Mouse (Mus musculus) spleen, embryonic (tissue): ENCODE data around the gene Lars2.

Source experiments
- CTCF ChIA-PET: fragments of 350-600 bp; sonication (Branson Sonifier 250); formaldehyde crosslinking; loops from one replicate; lab custom pipeline; 2022; lab: Charles Lee

Lars2 gene

DNA sequence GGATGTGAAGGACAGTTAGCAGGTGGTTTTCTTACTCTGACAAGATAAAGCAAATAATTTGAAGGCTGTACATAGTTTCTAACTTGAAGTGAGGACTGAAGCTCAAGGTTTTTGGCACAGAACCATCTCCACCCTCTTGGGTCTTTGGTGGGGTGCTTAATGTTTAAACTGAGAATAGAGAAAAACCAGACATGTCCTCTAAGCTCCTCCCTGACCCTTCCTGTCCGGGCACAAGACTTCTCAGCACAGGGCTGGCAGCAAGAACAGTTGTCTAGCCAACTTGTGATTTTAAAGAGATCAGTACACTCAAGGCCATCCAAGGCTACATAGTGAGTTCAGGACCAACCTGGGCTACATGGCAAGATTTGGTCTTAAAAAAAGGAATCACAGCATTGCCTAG, 138.9 kb downstream of the Lars2 start:
- CTCF ChIA-PET, result interaction anchor here (0.7 to 1.0 kb wide), 2 partner anchors 25 to 30 kb away, joined by 3 read pairs; no protein-coding TSS in a partner anchor

DNA sequence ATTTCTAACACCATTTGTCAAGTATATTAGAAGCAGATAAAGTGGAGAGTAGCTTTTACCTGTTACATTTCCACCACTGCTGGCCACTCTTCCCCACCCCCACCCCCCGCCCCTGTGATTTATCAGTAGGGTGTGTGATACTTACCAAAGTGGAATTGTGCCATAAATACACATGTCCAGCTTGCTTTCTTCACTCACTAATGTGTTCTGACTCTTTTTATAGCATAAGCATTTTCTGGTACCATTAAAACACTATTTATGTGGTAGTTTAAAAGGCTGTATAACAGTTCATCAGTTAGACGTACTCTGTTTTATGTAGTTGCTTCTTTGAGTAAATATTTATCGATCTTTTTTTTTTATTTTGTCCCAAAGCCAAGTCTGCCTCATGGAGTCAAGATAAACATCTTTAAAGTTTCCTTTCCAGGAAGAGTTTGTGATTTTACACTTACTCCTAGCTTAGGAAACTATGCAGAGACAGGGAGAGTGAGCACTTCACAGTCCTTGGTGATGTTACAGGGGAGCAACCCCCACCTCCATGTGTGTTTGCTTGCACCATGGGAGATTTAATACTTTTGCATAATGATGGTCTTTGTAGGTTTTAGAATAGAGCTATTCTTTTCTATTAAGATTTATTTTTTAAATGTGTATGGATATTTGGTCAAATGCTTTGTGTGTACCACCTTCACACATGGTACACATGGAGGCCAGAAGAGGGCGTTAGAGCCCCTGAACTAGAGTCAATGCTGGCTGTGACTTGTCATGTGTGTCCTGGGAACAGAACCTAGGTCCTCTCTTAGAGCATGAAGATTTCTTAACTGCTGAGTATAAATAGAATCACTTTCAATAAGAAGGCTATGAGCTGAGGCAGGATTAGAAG, 139.8 kb downstream of the Lars2 start:
- CTCF ChIA-PET, result interaction anchor here (0.6 to 1.0 kb wide), 4 partner anchors 11 to 31 kb away, joined by 3 read pairs; no protein-coding TSS in a partner anchor

GRCm38 (mm10) chr9:123507380-123507779, 140.7 kb downstream of the Lars2 start:
- CTCF ChIA-PET, result interaction anchor here (0.6 kb wide), 1 partner anchor 10 kb away, joined by 3 read pairs; no protein-coding TSS in a partner anchor

- CTCF ChIA-PET, result interaction anchor here (0.9 to 1.2 kb wide), 3 partner anchors 11 to 33 kb away, joined by 3 to 8 read pairs (median 3); no protein-coding TSS in a partner anchor
Observed at GRCm38 (mm10) chr9:123508986-123509385, 142.3 kb downstream of the Lars2 start.

DNA sequence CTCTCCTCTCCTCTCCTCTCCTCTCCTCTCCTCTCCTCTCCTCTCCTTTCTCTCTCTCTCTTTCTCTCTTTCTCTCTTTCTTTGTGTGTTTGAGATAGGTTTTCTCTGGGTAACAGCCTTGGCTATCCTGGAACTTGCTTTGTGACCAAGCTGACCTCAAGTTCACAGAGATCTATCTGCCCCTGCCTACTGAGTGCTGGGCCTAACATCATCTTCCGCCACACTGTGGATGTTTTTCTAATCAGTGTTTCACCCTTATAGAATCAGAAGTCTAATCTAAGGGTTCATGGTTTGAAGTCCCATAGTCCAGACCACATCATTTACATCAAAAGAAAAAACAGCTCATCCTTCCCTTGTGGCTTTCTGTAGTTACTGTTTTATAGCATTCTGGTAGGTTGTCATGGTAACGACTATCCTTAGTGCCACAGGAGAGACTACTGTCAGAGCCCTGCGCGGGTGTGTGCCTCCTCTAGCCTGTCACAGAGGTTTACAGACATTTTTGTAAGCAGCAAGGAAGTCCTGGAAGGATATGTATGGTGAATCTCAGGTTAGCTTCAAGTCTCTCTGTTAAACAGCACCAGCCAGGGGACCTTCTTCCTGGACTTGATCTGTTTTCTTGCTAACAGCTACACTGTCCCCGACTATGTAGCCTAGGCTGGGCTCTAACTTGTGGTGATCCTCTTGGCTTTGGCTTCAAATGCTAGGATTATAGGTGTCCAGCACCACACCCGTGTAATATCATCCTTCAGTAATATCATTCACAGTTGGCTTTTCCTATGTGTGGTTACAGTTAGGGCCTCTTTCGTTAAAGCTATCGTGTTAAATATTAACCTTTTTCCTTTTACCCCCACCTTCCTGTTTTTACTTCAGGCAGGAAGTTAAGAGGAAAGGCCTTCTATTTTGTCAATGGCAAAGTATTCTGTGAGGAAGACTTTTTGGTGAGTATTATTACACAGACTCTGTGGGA, 143.2 kb downstream of the Lars2 start:
- CTCF ChIA-PET, result interaction anchor here (0.8 to 1.2 kb wide), 3 partner anchors 14 to 28 kb away, joined by 3 to 39 read pairs (median 8); no protein-coding TSS in a partner anchor

DNA sequence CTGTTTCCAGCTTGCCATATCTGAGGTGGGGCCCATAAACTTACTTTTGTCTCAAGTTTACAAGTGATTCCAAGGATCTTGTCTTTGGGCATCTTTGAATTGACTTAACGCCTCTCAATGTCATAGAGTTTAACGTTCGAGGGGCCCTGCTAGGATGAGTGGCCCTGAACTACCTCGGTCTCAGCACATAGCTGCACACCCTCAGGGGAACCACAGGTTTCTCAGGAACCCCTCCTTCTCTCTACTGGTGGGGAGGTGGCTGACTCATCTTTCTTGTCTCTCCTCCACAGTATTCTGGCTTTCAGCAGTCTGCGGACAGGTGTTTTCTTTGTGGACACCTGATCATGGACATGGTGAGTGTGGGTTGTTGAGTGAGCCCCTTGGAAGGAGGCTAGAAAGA, 144.2 kb downstream of the Lars2 start:
- CTCF ChIA-PET, result interaction anchor here (1.2 to 1.5 kb wide), 2 partner anchors 13 to 18 kb away, joined by 3 read pairs; no protein-coding TSS in a partner anchor
